Mouse (Mus musculus) large intestine, adult 2 months (tissue): ENCODE data around the gene Slc30a7. TPM values are rescaled to one million over a fixed set of nuclear protein-coding genes. Genes with fewer than 3 reads are reported as not detected.

Experiments
- DNase-seq: peaks from one replicate; pipeline ENCODE4 v3.0.0-alpha.2; 2012; ENCODE audit warnings: low read depth, low spot score
- WGBS: fragments of 180-500 bp; shearing (Covaris S2); methylation state at CpG from one replicate; pipeline ENCODE4 v1.1.7; 2018; 5-methylcytosine and 5-hydroxymethylcytosine counted together
- polyA plus RNA-seq: library from polyadenylated mRNA; depleted of rRNA; stranded (reverse); fragments of >200 nt; gene quantifications from 2 replicates; pipeline ENCODE4 v1.2.3, GENCODE M21; 2012; rRNA removed

Slc30a7 gene
- polyA plus RNA-seq, 1 experiment = 17.3 TPM

- no peak for DNase-seq
- WGBS = 86% methylated on average over 3 of the region's 3 CpGs
These were observed 108.8 kb downstream of the Slc30a7 start for GRCm38 (mm10) chr3:115898354-115898948.

- no peak for DNase-seq
These were observed 114.0 kb downstream of the Slc30a7 start for GRCm38 (mm10) chr3:115893166-115893565.

GRCm38 (mm10) chr3:115892341-115892740, 114.9 kb downstream of the Slc30a7 start:
- no peak for DNase-seq
- 59% methylated on average over 4 of the region's 4 CpGs for WGBS

More at GRCm38 (mm10) chr3:115893166-115893565, 114.0 kb downstream of the Slc30a7 start:
- WGBS = 87% methylated on average over 2 of the region's 2 CpGs

Other genes starting within 250 kb of the Slc30a7 start
- gene Dph5, start 119.6 kb downstream of the Slc30a7 start, polyA plus RNA-seq = 5.1 and 5.3 TPM in 2 replicates
- 4.2 and 5.4 TPM in 2 replicates for gene Extl2, start 56 bp upstream of the Slc30a7 start, polyA plus RNA-seq
- gene Vcam1, start 122.3 kb upstream of the Slc30a7 start, polyA plus RNA-seq = 2.1 and 3.7 TPM in 2 replicates
- gene Gpr88, start 246.1 kb upstream of the Slc30a7 start, polyA plus RNA-seq = 0.07 and 0.15 TPM in 2 replicates